Mouse (Mus musculus) erythroid progenitor cell, adult 5-6 weeks (primary cell): ENCODE data around the gene Ucn2. TPM values are rescaled to one million over a fixed set of nuclear protein-coding genes. Genes with fewer than 3 reads are reported as not detected.

ENCODE experiments used
- ATAC-seq: replicated peaks from 2 replicates; pipeline ENCODE4 v1.8.0; 2016; ENCODE audit warnings: moderate number of reproducible peaks, mild to moderate bottlenecking, moderate TSS enrichment, inconsistent platforms; ENCODE audit not compliant: poor library complexity, low FRiP score, severe bottlenecking
- total RNA-seq, 2 experiments: library from RNA; stranded (forward) in 1 of 2; stranded (reverse) in 1 of 2; fragments of 150-400 nt in 1 of 2; fragments of 186-747, 209-891 nt in 1 of 2; gene quantifications; 2 replicates each; pipeline versions ENCODE4 v1.2.3 to v1.2.4; 2015 to 2017; ENCODE audit warnings: low replicate concordance in 2 of 2

Ucn2 gene
- total RNA-seq, 2 experiments from 2014 or later = not detected

DNA sequence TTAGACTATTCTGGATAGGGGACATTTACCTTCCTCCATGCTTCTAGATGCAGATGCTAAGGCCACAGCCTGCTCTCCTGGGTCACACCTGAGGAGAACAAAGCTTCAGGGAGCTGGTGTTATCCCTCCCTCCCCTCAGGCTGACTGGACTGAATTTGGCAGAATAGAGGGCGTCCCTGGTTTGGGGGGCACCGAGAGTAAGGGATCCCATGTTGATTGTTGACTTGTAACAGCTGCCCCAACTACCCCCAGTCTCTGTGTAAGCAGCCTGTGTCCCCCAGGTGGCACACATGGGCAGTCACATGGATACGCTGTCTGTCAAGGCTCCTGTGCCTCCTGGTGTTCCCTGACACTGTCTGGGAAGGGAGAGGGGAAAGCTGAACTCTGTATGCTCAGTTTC, 42.6 kb downstream of the Ucn2 start:
- no peak for ATAC-seq

DNA sequence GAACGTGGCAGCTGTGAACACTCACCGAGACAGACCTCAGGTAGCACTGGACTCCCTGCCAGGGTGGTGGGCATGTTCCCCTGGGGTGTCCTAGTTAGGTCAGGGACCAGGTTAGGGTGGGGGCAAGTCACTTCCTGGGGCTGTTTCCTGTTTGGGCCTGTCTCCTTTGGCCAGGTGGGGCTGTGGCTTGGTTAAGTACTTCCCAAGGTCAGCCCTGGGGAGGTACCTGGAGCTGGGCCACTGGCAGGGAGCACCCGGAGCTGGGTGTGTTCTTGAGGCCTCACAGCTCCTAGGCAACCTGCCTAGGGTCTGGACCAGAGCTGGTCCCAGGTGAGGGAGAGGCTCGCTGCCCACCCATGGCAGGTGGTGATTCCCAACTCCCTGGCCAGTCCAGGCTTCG, 43.1 kb downstream of the Ucn2 start:
- ATAC-seq = no peak

DNA sequence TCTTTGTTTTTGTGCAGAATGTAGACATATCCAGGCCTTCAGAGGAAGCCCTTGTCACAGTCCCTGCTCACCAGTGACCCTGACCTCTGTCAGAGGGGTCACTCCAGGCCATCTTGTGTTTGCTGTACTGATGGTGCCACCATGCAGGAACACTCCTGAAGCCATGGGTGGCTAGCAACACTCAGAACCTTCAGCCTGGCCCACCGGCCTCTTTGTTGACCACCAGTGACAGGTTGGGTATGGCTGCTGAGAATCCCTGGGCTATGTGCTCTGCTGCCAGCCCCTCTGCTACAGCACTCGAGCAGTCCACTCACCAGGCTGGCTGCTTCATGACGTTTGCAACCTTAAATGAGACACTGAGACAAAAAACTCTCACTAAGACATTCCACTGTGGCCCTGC, 44.5 kb downstream of the Ucn2 start:
- no peak for ATAC-seq

DNA sequence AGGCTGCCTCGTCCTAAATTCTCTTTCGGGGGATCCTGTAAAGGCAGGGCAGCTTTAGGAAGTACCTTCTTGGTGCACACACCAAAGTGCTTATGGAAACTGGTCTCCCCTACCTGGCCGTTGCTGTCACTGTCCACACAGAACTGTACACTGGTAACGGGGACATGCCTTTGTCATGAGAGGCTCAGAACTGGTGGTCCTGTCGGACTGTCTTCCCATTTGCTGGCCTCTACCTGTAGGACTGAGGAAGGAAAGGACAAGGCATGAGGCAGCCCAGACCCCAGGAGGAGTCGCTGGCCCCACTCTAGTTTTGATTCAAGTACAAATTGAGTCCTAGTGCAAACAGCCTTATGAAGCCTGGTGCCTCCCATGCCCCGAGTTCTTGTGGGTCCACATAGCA, 45.2 kb downstream of the Ucn2 start:
- no peak for ATAC-seq

DNA sequence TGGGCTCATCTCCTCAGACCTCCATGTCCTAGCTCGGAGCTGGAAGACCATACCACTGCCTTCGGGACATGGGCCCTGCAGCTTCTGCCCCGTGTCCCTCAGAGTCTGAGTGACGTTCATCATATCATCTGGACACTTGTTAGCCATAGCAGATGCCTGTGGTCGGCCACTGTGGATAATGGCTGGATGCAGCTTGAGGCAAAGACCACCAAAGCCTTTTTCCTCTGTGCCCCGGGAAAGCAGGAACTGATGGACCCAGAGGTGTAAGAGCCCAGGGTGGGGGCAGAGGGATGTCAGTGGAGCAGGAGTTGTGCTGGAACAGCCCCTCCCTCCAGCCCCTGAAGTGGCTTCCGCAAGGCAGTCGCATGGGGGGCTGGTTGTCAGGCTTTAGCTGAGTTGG, 45.9 kb downstream of the Ucn2 start:
- no peak for ATAC-seq

DNA sequence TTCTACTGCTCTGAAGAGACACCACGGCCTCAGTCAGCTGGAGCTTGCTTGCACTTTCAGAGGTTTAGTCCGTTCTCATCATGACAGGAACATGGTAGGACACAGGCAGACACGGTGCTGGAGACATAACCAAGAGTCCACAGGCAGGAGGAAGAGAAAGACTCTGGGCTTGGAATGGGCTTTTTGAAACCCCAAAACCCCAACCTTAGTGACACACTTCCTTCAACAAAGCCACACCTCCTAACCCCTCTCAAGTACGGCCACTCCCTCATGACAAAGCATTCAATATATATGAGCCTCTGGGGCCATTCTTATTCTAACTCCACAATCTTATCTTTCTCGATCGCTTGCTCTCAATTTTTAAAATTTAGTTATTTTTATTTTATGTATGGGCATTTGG, 46.6 kb downstream of the Ucn2 start:
- no peak for ATAC-seq

Other genes starting within 250 kb of the Ucn2 start
- gene Ip6k2, start 202.2 kb upstream of the Ucn2 start, total RNA-seq (2015; ENCODE audit: low replicate concordance) = 16.2 and 32.7 TPM in 2 replicates
- gene Ip6k2, start 202.2 kb upstream of the Ucn2 start, total RNA-seq (2017; ENCODE audit: low replicate concordance) = 32.5 and 80.9 TPM in 2 replicates
- 2.9 and 6.1 TPM in 2 replicates for gene Nckipsd, start 177.6 kb upstream of the Ucn2 start, total RNA-seq (2015; ENCODE audit: low replicate concordance)
- gene Nckipsd, start 177.6 kb upstream of the Ucn2 start, total RNA-seq (2017; ENCODE audit: low replicate concordance) = 9.8 and 20.6 TPM in 2 replicates
- 2.9 and 4.3 TPM in 2 replicates for gene Celsr3, start 159.7 kb upstream of the Ucn2 start, total RNA-seq (2015; ENCODE audit: low replicate concordance)
- 0.51 and 0.61 TPM in 2 replicates for gene Celsr3, start 159.7 kb upstream of the Ucn2 start, total RNA-seq (2017; ENCODE audit: low replicate concordance)
- gene Slc26a6, start 132.7 kb upstream of the Ucn2 start, total RNA-seq (2015; ENCODE audit: low replicate concordance) = not detected in 2 replicates
- not detected in 2 replicates for gene Slc26a6, start 132.7 kb upstream of the Ucn2 start, total RNA-seq (2017; ENCODE audit: low replicate concordance)
- not detected in 2 replicates for gene Tmem89, start 71.4 kb upstream of the Ucn2 start, total RNA-seq (2015; ENCODE audit: low replicate concordance)
- gene Tmem89, start 71.4 kb upstream of the Ucn2 start, total RNA-seq (2017; ENCODE audit: low replicate concordance) = not detected in 2 replicates
- gene Uqcrc1, start 49.4 kb upstream of the Ucn2 start, total RNA-seq (2015; ENCODE audit: low replicate concordance) = 65.8 and 68.8 TPM in 2 replicates
- gene Uqcrc1, start 49.4 kb upstream of the Ucn2 start, total RNA-seq (2017; ENCODE audit: low replicate concordance) = 100 and 108 TPM in 2 replicates
- 0.42 TPM in 1 of 2 replicates, not detected in the other for gene Col7a1, start 32.4 kb upstream of the Ucn2 start, total RNA-seq (2015; ENCODE audit: low replicate concordance)
- gene Col7a1, start 32.4 kb upstream of the Ucn2 start, total RNA-seq (2017; ENCODE audit: low replicate concordance) = 0.64 TPM in 1 of 2 replicates, not detected in the other
- gene Pfkfb4, start 5.8 kb downstream of the Ucn2 start, total RNA-seq (2015; ENCODE audit: low replicate concordance) = 3.6 and 9.2 TPM in 2 replicates
- gene Pfkfb4, start 5.8 kb downstream of the Ucn2 start, total RNA-seq (2017; ENCODE audit: low replicate concordance) = 1.6 and 10.8 TPM in 2 replicates
- gene Shisa5, start 52.6 kb downstream of the Ucn2 start, total RNA-seq (2015; ENCODE audit: low replicate concordance) = 13.8 and 40.4 TPM in 2 replicates
- gene Shisa5, start 52.6 kb downstream of the Ucn2 start, total RNA-seq (2017; ENCODE audit: low replicate concordance) = 44.5 and 87.6 TPM in 2 replicates
- 11.5 and 17.6 TPM in 2 replicates for gene Trex1, start 73.7 kb downstream of the Ucn2 start, total RNA-seq (2015; ENCODE audit: low replicate concordance)
- 0.26 and 0.76 TPM in 2 replicates for gene Trex1, start 73.7 kb downstream of the Ucn2 start, total RNA-seq (2017; ENCODE audit: low replicate concordance)
- 3.4 and 6.5 TPM in 2 replicates for gene Atrip, start 88.1 kb downstream of the Ucn2 start, total RNA-seq (2015; ENCODE audit: low replicate concordance)
- gene Atrip, start 88.1 kb downstream of the Ucn2 start, total RNA-seq (2017; ENCODE audit: low replicate concordance) = 11.0 and 12.6 TPM in 2 replicates
- gene Ccdc51, start 96.5 kb downstream of the Ucn2 start, total RNA-seq (2015; ENCODE audit: low replicate concordance) = 2.9 and 5.0 TPM in 2 replicates
- 2.6 and 5.5 TPM in 2 replicates for gene Ccdc51, start 96.5 kb downstream of the Ucn2 start, total RNA-seq (2017; ENCODE audit: low replicate concordance)
- gene Tma7, start 96.6 kb downstream of the Ucn2 start, total RNA-seq (2015; ENCODE audit: low replicate concordance) = 106 and 281 TPM in 2 replicates
- gene Tma7, start 96.6 kb downstream of the Ucn2 start, total RNA-seq (2017; ENCODE audit: low replicate concordance) = 31.5 and 73.0 TPM in 2 replicates
- gene Plxnb1, start 109.4 kb downstream of the Ucn2 start, total RNA-seq (2015; ENCODE audit: low replicate concordance) = not detected in 2 replicates
- not detected in 2 replicates for gene Plxnb1, start 109.4 kb downstream of the Ucn2 start, total RNA-seq (2017; ENCODE audit: low replicate concordance)
- not detected in 2 replicates for gene Fbxw21, start 176.0 kb downstream of the Ucn2 start, total RNA-seq (2015; ENCODE audit: low replicate concordance)
- not detected in 2 replicates for gene Fbxw21, start 176.0 kb downstream of the Ucn2 start, total RNA-seq (2017; ENCODE audit: low replicate concordance)
- gene Fbxw13, start 210.0 kb downstream of the Ucn2 start, total RNA-seq (2015; ENCODE audit: low replicate concordance) = not detected in 2 replicates
- not detected in 2 replicates for gene Fbxw13, start 210.0 kb downstream of the Ucn2 start, total RNA-seq (2017; ENCODE audit: low replicate concordance)
- gene Fbxw20, start 248.7 kb downstream of the Ucn2 start, total RNA-seq (2015; ENCODE audit: low replicate concordance) = not detected in 2 replicates
- not detected in 2 replicates for gene Fbxw20, start 248.7 kb downstream of the Ucn2 start, total RNA-seq (2017; ENCODE audit: low replicate concordance)